Mouse (Mus musculus) ZHBTc4 (cell line): ENCODE results near the gene Fads3.

ENCODE experiments used
- DNase-seq: peaks from one replicate; pipeline ENCODE4 v3.0.0-alpha.2; 2011; ENCODE audit warnings: low read depth, low spot score

The Fads3 gene

GRCm38 (mm10) chr19:10108129-10108528 lies 66.8 kb downstream of the Fads3 start:
- no peak for DNase-seq

- no peak for DNase-seq
Measured at GRCm38 (mm10) chr19:10108666-10109065, 67.3 kb downstream of the Fads3 start.
